Mouse (Mus musculus): ENCODE data around the gene Hydin. TPM values are rescaled to one million over a fixed set of nuclear protein-coding genes. Genes with fewer than 3 reads are reported as not detected.
"Not testable (repeated sequence)": the region's sequence is repeated elsewhere in the genome, so short reads cannot be mapped to it uniquely, and the experiment has no call there.

Hydin gene
- total RNA-seq, 2 experiments from 2014 or later = 0.07 to 0.36 TPM

DNA sequence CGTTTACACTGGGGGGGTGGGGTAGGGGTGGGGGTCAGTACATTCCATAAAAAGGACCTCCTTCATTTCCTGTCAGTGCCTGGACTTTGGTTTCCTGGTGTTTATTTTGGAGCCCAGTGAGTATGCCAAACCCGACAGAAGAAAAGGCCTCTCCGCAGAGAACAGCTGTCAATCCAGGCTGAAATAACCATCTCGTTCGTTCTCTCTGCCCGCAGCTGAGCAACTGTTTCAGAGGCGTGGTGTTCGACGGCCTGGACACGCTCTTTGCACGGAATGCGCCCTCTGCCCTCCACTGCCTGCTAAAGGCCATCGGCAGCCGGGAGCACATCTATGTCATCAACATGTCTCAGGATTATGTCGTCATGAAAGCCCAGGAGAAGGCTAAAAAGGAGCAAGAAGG lies 258.5 kb downstream of the Hydin start:
- no peak for DNase-seq

DNA sequence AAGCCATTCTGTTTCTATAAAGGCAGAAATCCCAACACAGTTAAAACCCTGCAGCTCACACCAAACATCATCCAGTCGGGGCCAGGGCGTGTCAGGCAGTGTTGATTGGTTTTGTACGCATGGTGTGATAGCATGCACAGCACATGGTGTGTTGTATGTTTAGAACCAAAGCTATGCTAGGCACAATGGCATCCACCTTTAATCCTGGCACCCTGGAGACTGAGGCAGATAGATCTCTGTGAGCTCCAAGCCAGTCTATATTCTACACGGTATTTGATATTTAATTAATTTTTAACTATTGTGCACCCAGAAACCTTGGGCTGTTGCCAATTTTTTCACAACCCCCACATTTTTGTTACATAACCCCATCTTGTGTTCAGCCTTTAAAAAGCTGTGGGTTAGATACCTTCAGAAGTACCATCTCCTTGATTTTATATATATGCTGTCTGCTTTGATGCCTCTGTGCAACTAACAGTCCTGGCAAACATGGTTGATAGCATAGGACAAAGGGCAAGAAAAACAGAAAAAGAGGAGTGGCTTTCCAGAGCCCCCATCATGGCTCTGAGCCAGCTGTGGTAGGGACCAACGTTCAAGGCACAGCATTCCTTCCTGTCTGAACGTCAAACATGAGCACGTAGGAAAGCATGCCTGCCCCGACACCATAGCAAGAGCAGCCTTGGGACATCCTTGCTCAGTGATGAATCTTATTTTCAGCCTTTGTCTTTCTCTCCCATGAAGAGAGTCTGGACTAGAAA lies 263.4 kb downstream of the Hydin start:
- DNase-seq = no peak

DNA sequence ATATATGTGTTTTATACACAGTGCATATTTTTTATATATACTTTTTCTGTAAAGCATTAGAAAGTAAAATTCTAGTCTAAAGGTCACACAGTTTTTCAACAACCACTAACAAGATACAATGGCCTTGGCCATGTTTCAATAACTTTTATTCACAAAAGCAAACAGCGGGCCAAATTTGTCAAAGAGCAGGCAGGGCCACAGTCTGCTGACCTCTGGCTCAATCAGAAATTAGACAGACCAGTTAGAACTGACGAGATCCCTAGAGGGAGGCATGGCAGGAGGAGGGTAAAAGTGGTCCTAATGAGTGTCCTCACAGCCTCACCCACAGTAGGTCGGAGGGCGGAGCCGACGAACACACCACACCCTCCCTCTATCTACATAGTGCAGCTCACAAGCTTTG lies 267.0 kb downstream of the Hydin start:
- peak; percentile 23 to 46 for DNase-seq

DNA sequence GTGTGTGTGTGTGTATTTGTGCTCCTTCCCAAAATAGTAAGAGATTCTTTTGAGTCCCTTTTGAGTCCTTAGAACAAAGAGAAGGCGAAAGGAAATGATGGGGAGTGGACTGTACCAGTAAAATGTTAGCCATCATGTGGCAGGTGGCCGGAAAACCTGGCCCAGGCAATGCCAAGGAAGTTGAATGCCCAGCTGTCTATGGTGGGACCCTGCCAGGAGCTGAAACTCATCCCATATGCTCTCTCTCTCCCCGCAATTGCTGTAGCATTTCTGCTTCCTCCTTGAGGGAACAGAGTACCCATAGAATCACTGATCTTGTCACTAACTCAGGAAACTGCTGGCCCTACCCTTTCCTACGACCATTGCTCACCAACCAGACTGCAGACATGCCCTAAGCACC lies 271.1 kb downstream of the Hydin start:
- no peak for DNase-seq

DNA sequence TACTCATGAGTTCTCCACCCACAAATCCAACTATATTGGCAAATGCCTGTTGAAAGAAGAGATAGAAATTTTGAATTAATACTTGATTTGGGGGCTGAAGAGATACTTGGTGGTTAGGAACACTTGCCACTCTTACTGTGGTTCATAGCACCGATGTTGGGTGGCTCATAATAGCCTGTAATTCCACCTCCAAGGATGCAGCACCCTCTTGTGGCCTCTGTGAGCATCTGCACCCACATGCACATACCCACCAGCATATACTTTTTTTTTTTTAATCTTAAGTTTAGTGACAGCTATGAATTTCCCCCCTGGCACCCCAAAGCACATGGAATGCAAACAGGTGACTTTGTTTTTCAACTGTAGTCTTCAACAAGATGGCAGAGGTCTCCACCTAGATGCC lies 283.6 kb downstream of the Hydin start:
- no peak for DNase-seq

DNA sequence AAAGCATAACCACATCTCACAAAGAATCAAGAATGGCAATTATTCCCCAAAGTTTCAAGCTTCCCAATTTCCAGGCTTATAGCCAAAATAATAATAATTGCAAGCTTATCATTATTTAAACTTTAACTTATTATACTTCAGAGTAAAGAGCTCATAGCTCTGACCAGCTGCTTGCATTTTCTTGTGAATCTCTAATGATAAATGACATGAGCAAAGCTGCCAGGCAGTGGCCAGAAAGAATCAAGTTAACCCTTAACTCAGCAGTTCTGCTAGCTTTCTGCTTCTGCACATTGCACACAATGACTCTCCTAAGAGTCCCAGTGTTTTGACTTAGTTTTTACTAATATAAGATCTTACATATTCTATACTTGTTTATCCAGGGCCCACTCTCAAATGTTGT lies 285.3 kb downstream of the Hydin start:
- DNase-seq = not testable (repeated sequence)

DNA sequence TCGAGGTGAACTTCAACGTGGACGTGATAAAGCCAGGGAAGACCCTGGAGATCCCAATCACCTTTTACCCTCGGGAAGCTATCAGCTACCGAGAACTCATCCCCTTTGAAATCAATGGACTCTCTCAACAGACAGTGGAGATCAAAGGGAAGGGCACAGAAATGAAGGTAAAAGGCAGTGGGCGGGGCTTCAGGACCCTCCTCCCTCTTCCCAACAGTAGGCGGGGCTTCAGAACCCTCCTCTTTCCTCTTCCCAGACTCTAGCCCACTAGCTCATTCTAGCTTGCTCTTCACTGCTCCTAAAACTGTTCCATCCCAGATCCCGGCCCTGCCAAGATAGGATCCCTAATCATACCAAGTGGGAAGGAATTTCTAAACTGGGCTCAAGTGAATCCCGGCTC lies 325.9 kb downstream of the Hydin start:
- no peak for DNase-seq

DNA sequence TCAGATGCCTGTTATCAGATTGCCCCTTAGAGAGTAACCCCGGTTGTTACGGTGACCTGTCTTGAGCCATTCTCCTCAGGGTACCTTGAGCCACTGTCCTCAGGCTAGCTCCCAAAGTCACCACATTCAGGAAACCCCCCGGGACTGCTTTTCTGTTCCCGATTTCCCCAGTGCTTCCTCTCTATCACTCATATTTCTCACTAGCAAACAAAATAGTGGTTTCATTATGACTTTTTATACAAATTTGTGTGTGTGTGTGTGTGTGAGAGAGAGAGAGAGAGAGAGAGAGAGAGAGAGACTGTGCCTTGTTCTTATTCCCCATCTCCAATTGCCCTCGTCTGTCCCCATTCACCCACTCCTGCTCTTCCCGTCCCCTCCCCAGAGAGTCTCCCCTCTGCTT lies 327.4 kb downstream of the Hydin start:
- DNase-seq = no peak

DNA sequence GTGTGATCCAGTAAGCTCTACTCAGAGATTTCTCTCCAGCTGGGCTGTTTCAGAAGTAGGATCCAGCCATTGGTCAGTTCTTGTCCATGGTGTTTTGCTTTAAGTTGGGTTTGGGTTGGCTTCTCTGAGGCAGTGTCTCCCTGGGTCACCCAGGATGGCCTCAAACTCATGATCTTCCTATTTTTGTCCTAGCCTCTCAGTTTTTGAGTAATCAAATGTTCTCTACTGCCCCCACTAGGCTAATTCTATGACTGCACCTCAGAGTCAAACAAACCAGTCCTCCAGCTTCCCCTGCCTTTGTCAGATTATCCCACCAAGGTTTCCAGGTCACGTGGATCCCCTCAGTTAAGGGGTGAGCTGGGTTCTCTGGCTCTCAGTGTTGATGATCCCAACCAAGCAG lies 337.8 kb downstream of the Hydin start:
- peak in 1 of 2 experiments; percentile 47 for DNase-seq

DNA sequence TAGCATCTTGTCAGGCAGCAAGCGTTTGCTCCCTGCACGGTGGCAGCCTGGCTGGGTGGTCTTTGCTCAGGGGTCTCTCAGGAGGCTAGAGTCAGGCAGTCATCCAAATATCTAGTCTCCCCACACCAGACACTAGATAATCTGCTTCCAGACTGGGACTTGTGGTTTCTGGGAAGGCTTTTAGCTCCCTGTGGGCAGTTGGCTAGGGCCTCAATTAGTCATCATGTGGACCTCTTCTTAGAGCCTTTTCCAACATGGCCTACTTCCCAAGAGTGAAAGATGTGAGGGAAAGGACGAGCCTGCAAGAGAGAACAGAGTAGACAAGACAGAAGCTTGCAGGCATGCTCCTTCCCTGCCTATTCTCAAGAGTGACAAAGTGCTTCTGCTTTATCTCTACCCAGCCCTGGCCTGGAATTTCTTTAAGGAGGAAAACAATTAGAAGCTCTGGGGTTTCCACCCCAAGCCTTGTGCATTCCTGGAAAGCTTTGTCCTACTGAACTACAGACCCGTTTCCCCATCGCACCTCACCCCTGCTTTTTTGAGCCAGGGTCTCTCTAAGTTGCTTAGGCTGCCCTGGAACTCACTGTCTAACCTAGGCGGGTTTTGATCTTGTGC lies 338.7 kb downstream of the Hydin start:
- DNase-seq = no peak

DNA sequence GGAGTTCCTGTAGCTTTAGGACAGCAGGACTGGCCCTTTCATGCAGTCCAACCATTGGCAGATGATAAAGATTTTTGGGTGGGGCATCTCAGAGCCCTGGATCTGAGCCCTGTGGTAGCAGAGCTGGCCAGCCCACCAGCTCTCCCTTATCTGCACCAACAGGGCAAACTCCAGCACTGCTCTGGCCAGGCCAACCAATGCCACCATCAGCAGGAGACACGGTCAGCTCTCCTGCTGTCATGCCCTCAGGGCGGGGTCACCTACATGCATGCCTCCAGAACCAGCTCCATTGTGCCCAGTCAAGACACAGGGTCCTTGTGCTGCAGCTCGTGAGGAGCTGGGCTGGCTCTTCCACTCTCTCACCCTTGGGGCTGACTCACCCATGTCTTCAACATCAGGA lies 349.0 kb downstream of the Hydin start:
- no peak for DNase-seq

DNA sequence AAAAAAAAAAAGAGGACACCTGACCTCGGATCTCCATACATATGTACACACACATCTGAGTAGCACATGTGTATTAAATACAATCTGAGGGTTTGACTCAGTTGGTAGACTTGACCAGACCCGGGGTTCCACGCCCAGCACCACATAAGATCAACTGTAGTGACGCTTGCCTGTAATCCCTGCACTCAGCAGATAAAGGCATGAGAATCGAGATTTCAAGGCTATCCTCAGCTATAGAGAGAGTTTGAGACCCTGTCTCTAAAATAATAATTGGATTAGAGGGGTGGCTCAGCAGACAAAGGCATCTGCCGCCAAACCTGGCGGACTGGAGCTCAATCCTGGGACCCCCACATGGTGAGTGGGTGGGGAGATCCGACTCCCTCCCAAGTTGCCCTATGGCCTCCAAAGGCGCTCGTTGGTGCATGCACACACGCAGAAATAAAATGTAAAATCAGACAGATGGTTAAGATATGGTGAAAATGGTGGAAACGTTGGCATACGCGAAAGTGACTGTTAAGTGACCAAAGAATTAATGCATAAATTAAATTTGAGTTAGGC lies 351.1 kb downstream of the Hydin start:
- no peak for DNase-seq

DNA sequence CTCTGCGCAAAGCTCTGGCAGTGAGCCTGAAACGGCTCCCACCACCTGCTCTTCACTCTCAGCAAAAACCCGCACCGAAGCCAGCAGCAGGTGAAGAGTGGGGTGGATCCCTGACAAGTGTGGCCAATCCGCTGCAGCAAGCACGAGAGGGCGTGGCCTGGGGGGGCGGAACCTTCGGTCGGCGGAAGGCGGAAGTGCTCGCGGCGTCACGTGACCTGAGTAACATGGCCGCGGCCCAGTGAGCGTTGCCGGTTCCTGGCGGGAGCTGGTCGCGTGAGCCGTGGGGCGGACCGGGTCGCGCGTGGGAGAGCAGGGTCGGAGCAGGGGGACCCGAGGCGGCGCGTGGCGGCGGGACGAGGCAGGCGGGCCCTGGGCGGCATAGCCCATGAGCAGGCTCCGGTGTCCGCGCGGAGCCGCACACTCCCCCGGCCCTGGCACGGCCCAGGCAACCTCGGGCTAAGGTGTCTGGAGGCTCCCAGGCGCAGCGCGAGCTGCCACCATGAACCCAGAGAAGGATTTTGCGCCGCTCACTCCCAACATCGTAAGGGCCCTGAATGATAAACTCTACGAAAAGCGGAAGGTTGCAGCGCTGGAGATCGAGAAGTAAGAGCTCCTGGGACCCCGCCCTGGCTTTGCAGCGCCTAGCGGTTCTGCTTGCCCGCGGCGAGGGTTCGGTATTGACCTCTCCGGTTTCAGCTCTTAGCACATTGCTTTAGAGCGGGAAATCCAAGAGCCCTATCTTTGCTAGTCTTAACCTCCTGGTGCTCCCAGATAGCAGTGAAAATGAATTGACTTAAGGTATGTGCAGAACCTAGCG lies 351.8 kb downstream of the Hydin start, which contains the start of gene Vac14:
TSS of gene Vac14 (plus strand) at position 195 of the 817 bp plus-strand sequence.
- DNase-seq = peak; percentile 98 to 100

DNA sequence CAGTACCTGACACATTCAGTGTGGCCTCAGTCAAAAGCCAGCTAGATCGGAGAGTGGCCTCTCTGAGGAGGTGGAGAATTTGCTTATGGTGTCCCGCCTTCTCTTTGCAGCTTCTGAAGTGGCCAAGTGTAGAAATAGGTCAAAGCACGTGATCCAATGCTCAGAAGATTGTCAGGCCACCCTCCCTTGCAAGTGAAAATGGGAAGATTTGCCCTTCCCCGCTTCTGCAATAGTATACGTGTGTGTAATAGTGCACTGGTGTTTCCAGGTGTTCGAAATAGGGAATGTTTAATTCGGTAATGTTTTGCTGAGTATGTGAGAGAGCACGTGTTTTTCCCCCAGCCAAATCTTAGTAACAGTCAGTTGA lies 352.4 kb downstream of the Hydin start:
- no peak for DNase-seq

DNA sequence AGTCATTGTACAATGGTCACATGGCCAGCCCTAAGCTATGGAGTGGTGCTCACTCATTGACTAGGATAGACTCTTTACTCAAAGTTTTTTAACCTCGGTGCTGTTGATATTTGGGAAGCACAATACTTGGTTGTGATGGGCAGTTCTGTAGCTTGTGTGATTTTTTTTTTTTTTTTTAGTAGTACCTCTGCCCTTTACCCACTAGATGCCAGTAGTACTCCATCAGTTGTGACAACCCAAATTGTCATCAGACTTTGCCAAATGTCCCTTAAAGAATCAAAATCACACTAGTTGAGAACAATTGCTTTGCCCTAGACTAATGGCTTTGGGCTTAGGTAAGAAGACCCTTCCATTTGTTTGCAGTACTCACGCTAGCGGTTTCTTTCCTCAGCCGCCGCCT lies 353.1 kb downstream of the Hydin start:
- DNase-seq = no peak

DNA sequence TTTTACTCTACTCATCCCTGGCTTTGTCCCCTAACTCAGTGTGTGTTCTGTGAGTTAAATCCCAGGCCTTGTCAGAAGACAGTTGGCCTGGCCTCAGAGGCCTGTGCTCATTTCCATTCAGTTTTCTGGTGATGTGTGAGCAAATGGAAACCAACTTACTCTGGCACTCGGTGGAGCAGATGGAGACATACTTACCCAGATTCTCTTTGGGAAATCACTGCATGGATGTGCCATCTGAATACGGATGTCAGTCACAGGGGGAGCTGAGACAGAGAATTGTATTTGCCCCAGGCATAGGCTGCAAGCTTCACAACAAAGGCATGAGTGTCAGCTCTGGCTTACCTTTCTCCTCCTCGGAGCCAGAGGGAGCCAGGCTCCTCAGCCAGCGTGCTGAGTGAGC lies 359.7 kb downstream of the Hydin start:
- no peak for DNase-seq

DNA sequence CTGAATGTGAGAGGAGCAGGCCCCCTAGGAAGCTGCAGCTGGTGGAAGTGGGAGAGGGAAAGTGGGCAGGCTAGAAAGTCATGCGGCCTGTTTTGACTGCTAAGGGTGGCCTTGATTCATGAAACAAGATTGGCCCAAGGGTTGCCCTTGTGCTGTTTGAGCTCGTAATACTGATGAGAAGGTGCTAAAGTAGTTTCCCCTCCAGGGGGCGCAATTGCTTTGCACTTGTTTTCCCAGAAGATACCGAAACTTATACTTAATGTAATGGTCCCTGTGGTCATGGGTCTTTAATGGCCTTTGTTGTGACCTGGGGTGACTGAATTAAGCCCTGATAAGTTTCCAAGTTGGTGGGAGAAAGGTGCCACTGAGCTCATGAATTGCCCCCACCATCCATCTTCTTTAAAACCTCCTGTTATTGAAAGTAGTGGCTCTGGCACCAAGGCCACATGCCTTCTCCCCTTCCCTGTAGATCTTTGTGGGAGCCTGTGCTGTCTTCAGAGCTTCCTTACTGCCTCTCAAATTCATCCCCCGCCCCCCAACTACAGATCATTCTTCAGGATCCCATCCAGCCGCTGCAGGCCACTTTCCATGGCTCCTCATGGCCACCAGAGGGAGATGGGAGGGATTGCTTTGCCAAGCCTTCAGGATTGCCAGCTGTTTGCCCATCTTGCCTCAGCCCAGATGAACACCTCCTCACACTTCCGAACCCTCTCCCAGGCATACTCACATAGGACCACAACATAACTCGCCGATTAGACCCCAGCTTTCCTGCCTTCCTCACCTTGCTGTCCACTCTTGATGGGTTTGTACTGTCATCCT lies 362.7 kb downstream of the Hydin start:
- peak; percentile 80 to 85 for DNase-seq

DNA sequence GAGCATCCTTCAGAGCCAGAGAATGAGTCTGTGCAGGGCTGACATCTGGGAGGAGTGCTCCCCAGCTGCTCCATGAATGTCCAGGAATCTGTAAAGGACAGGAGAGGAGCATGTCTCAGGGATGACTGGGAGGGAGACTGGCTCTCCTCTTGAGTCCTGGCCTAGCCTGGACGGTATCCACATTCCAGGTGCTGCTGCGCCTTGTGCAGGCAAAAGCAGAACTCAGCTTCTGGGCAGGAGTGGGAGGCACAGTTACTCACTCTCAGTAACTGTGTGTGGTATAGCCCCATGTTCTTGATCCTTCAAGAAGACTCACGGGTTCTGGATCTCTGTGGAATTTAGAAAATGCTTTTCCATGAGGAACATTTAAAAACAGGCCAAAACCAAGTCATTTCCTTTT lies 363.3 kb downstream of the Hydin start:
- DNase-seq = no peak

DNA sequence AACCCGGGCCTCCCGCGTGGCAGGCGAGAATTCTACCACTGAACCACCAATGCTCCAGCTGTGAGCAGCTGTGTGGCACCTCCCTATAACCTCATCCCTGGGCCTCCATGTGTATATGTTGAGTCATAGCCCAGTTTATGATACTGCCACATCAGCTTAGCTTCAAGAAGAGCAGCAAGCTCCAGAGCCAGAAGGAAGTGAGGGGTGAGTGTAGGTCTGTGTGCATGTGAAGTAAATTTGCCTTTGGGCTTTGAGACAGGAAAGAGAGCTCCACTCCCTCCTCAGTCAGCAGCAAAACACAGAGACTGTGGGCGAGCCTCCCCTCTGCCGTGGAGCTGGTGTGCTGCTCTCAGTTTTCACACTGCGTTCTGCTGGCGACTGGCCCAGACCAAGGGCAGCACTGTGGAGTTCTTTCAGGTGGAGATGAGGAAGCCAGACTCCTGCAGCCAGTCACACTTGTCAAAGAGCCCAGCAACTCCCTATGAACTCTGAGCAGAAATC lies 363.8 kb downstream of the Hydin start:
- peak in 1 of 2 experiments; percentile 61 for DNase-seq

DNA sequence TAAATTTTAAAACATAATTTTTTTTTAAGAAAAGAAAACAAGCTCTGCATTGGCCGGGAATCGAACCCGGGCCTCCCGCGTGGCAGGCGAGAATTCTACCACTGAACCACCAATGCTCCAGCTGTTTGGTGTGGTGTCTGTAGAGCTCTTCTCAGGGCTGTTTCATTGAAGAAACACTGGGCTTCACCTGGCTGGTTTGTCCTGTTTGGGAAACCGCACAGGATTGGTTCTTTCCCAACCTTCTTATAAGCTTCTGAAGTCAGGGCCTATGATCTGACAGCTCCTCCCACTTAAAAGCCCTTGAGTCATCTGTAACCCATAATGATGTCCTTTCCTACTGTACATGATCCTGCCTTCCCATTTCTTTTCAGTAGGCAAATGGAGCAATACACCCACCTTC lies 364.4 kb downstream of the Hydin start:
- no peak for DNase-seq

DNA sequence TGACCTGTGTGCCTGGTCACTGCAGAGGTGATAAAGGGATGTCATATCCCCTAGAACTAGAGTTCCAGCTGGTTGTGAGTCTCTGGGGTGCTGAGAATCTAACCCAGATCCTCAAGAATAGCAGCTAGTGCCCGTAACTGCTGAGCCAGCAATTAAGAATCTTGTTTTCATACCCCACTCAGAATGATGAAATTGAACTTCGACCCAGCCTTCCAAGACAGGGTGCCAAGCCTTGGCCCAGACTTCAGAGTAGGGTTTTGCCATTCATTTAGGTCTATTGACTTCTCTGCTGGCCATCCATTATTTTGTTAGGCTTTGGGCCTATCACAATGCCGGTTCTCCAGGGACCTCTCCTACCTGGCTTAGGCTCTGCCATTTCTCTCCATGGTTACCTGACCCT lies 367.0 kb downstream of the Hydin start:
- peak in 1 of 2 experiments; percentile 31 for DNase-seq

DNA sequence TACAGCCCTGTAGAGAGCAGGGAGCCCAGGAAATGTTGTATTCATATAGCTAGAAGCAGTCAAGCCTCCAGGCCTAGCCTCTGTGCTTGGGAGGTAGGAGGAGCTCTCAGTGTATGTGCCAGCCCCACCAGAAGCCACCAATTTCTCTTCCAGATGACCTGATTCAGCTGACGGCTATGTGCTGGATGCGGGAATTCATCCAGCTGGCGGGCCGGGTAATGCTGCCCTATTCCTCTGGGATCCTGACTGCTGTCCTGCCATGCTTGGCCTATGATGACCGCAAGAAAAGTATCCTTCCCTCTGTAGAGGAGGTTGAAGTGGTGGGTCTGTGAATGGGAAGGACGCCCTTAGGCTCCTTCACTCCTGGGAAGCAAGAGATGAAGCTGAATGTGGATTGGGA lies 369.4 kb downstream of the Hydin start:
- DNase-seq = peak in 1 of 2 experiments; percentile 30
